Mouse (Mus musculus): ENCODE measurements around the gene Suv39h2.

The Suv39h2 gene

GRCm38 (mm10) chr2:3423841-3424578 lies 50.8 kb downstream of the Suv39h2 start, which contains the start of gene Dclre1c:
TSS of gene Dclre1c (plus strand) at chr2:3424131.
- DNase-seq (ENCODE audit: low spot score in 2 of 2), result peak; percentile 79 to 80

GRCm38 (mm10) chr2:3422548-3422947 lies 52.3 kb downstream of the Suv39h2 start, which contains the start of gene Meig1:
TSS of gene Meig1 (minus strand) at chr2:3422648.
- no peak for DNase-seq (ENCODE audit: low spot score in 2 of 2)

- DNase-seq (ENCODE audit: low spot score in 2 of 2), result no peak
Observed at GRCm38 (mm10) chr2:3420157-3420556, 54.7 kb downstream of the Suv39h2 start.

- peak; percentile 84 to 90 for DNase-seq (ENCODE audit: low spot score in 2 of 2)
Observed at GRCm38 (mm10) chr2:3418883-3419431, 55.9 kb downstream of the Suv39h2 start.

- no peak for DNase-seq (ENCODE audit: low spot score in 2 of 2)
Observed at GRCm38 (mm10) chr2:3415676-3416075, 59.2 kb downstream of the Suv39h2 start.

- DNase-seq (ENCODE audit: low spot score in 2 of 2), result peak; percentile 19 to 47
Observed at GRCm38 (mm10) chr2:3414241-3414640, 60.6 kb downstream of the Suv39h2 start.

- no peak for DNase-seq (ENCODE audit: low spot score in 2 of 2)
Observed at GRCm38 (mm10) chr2:3407756-3408155, 67.1 kb downstream of the Suv39h2 start.

GRCm38 (mm10) chr2:3405981-3406380 lies 68.8 kb downstream of the Suv39h2 start:
- DNase-seq (ENCODE audit: low spot score in 2 of 2), result no peak
